Mouse (Mus musculus) limb, embryonic 12.5 days (tissue): ENCODE data around the gene Dkk2. TPM values are rescaled to one million over a fixed set of nuclear protein-coding genes. Genes with fewer than 3 reads are reported as not detected.
A peak's percentile ranks its signal among the peaks of the same experiment; 100 is the strongest.
"Not testable (repeated sequence)": the region's sequence is repeated elsewhere in the genome, so short reads cannot be mapped to it uniquely, and the experiment has no call there.

Experiments used
- ATAC-seq: fragments of 200-750 bp; cut with Nextera tagmentation; 2 replicates; pipeline ENCODE4 v1.8.0; 2017; ENCODE audit warnings: low read depth, moderate TSS enrichment; ENCODE audit not compliant: insufficient number of reproducible peaks, insufficient read depth, low FRiP score, low TSS enrichment
- H3K27ac ChIP-seq: fragments of 300-500 bp; sonication (generic); 2 replicates; pipeline ENCODE4 v1.5.1; 2016; ENCODE audit warnings: mild to moderate bottlenecking, moderate library complexity
- H3K27me3 ChIP-seq: fragments of 300-500 bp; sonication (generic); 2 replicates; pipeline ENCODE4 v1.6.1; 2016; ENCODE audit warnings: mild to moderate bottlenecking, moderate library complexity
- H3K36me3 ChIP-seq: fragments of 300-500 bp; sonication (generic); 2 replicates; pipeline ENCODE4 v1.6.1; 2016; ENCODE audit warnings: mild to moderate bottlenecking, moderate library complexity
- H3K4me1 ChIP-seq: fragments of 300-500 bp; sonication (generic); replicated peaks from 2 replicates; pipeline ENCODE4 v1.6.1; 2016
- H3K4me2 ChIP-seq: fragments of 300-500 bp; sonication (generic); 2 replicates; pipeline ENCODE4 v1.6.1; 2016; ENCODE audit warnings: mild to moderate bottlenecking, moderate library complexity
- H3K4me3 ChIP-seq: fragments of 300-500 bp; sonication (generic); replicated peaks from 2 replicates; pipeline ENCODE4 v1.5.1; 2016; ENCODE audit warnings: mild to moderate bottlenecking
- H3K9ac ChIP-seq: fragments of 300-500 bp; sonication (generic); replicated peaks from 2 replicates; pipeline ENCODE4 v1.6.1; 2016; ENCODE audit warnings: mild to moderate bottlenecking, moderate library complexity
- H3K9me3 ChIP-seq: fragments of 300-500 bp; sonication (generic); 2 replicates; pipeline ENCODE4 v1.6.1; 2016; ENCODE audit warnings: mild to moderate bottlenecking, moderate library complexity
- WGBS: fragments of 180-500 bp; shearing (Covaris S2); methylation state at CpG from one replicate; pipeline ENCODE4 v1.1.7; 2016; 5-methylcytosine and 5-hydroxymethylcytosine counted together
- polyA plus RNA-seq: library from polyadenylated mRNA; unstranded; fragments of >200 nt; fragmentation: Nextera tagmentation; extraction: Ambion mirVana; gene quantifications from 2 replicates; pipeline ENCODE4 v1.2.1, GENCODE M21; 2016

Gene Dkk2
- 30.4 and 33.4 TPM in 2 replicates for polyA plus RNA-seq

DNA sequence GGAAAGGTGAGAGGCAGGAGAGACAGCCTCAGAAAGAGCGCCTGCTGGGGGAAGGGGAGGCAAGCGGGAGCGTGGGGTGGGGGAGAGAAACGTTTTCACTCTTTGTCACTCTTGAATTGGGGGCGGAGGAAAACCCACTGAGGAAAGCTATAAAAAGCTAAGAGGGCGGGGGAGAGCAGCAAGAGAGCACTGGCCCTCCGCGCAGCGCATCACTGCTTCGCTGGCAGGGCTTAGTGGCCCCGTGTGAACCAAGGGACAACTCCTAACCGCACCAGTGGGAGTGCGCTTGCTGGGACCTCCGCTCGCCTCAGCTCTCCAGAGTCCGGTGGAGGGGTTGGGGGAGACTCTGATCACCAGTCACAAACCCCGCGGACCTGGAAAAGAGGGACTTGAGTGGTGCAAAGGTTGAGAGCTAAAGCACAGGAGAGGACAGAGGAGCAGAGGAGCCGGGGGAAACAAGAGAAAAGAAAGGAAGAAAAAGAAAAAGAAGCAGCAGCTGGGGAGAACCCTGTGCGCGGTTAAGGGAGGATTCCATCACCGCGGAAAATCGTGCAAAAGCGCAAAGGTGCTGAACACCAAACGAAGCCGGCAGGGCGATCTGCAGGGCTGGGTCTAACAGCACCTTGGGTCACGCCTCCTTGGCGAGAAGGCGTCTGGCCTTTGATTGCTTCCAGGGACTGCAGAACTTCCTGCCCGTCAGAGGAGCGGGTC, at the start of gene Dkk2:
Dkk2 (plus strand) TSS at position 181 of the 711 bp plus-strand sequence.
- ATAC-seq: peak; percentile 45
- no peaks in the 10 kb centered on the region for H3K36me3 ChIP-seq
- H3K9ac ChIP-seq: peak within 1 kb of the TSS; percentile 70
- peaks cover 13% of the 10 kb centered on the region for H3K27me3 ChIP-seq
- H3K4me3 ChIP-seq: peak within 1 kb of the TSS; percentile 59
- peaks cover 27% of the 10 kb centered on the region; the same call in 1 of the 2 replicates for H3K4me1 ChIP-seq
- peak within 1 kb of the TSS; percentile 85 for H3K27ac ChIP-seq
- H3K4me2 ChIP-seq: peak within 1 kb of the TSS; percentile 97
- WGBS: under 1% methylated on average over 33 of the region's 33 CpGs
- no peaks in the 10 kb centered on the region for H3K9me3 ChIP-seq

- Histone ChIP-seq H3K27ac (no peak overlapping the region), H3K9me3 (no peaks in the 10 kb centered on the region), H3K4me2 (no peak overlapping the region), H3K27me3 (no peaks in the 10 kb centered on the region), H3K9ac (no peak overlapping the region), H3K4me3 (no peak overlapping the region), H3K4me1 (peaks cover 8% of the 10 kb centered on the region), H3K36me3 (no peaks in the 10 kb centered on the region)
- WGBS: 86% methylated on average over 2 of the region's 2 CpGs
- ATAC-seq: no peak
These were observed 48.4 kb upstream of the Dkk2 start for GRCm38 (mm10) chr3:132036704-132037103.

GRCm38 (mm10) chr3:132037670-132038069, 47.4 kb upstream of the Dkk2 start:
- 58% methylated on average over 10 of the region's 10 CpGs for WGBS
- Histone ChIP-seq H3K9ac (no peak overlapping the region), H3K27ac (no peak overlapping the region), H3K4me3 (no peak overlapping the region), H3K4me1 (peaks cover 8% of the 10 kb centered on the region), H3K27me3 (no peaks in the 10 kb centered on the region), H3K36me3 (no peaks in the 10 kb centered on the region), H3K9me3 (no peaks in the 10 kb centered on the region), H3K4me2 (no peak overlapping the region)
- no peak for ATAC-seq

DNA sequence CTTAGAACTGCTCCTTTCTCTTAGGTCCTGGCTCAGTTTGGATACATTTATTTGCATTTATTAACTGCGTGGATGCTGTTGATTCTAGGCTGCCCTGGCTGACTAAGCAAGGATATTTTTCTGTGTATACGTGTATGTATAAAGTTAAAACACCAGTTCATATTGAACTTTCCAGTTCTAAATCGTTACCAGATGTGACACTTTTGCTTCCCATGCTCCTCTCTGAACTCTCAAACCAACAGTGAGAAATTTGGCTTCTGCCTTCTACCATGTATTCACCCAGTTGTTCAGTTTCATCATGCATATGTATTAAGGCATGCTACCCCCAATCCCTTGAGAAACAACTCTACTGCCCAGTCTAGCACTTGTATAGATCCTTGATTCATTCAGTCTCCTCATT, 45.0 kb upstream of the Dkk2 start:
- H3K9me3 ChIP-seq: no peaks in the 10 kb centered on the region
- H3K4me3 ChIP-seq: no peak overlapping the region
- no peak overlapping the region for H3K9ac ChIP-seq
- no peak for ATAC-seq
- no peak overlapping the region for H3K4me2 ChIP-seq
- 64% methylated on average over 3 of the region's 3 CpGs for WGBS
- no peaks in the 10 kb centered on the region for H3K27me3 ChIP-seq
- H3K36me3 ChIP-seq: no peaks in the 10 kb centered on the region
- peaks cover 3% of the 10 kb centered on the region; the same call in 1 of the 2 replicates for H3K4me1 ChIP-seq
- H3K27ac ChIP-seq: no peak overlapping the region

GRCm38 (mm10) chr3:132050884-132051457, 34.1 kb upstream of the Dkk2 start:
- H3K9ac ChIP-seq: no peak overlapping the region
- H3K9me3 ChIP-seq: 0 out of 2 replicates have a peak, but pooled peaks cover 2% of the 10 kb centered on the region
- H3K27ac ChIP-seq: no peak overlapping the region
- H3K36me3 ChIP-seq: no peaks in the 10 kb centered on the region
- WGBS: 87% methylated on average over 8 of the region's 8 CpGs
- no peaks in the 10 kb centered on the region for H3K27me3 ChIP-seq
- no peak for ATAC-seq
- no peak overlapping the region for H3K4me2 ChIP-seq
- no peaks in the 10 kb centered on the region for H3K4me1 ChIP-seq
- H3K4me3 ChIP-seq: no peak overlapping the region

DNA sequence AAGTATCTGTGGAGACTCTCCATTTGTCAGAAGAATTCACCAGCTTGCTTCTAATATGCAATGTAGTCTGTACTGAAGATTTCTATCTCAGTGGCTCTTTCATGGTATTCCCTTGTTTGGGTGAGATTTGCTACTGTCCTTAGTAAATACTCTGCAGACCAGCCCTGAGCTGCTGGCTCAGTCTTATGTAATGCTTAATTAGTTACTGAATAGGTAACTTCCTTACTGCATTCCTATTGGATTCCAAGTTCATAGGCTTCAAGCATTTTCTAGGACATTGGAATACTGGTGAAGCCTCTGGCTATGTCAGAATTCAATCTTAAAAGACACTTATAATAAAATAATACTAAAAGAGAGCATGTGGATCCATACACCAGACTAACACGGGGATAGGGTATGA, 22.3 kb upstream of the Dkk2 start:
- not testable (repeated sequence) for H3K36me3 ChIP-seq, H3K4me2 ChIP-seq, H3K9me3 ChIP-seq, H3K4me1 ChIP-seq, H3K27me3 ChIP-seq, ATAC-seq, H3K9ac ChIP-seq, H3K4me3 ChIP-seq, H3K27ac ChIP-seq
- WGBS: 70% methylated on average over 1 of the region's 1 CpGs

DNA sequence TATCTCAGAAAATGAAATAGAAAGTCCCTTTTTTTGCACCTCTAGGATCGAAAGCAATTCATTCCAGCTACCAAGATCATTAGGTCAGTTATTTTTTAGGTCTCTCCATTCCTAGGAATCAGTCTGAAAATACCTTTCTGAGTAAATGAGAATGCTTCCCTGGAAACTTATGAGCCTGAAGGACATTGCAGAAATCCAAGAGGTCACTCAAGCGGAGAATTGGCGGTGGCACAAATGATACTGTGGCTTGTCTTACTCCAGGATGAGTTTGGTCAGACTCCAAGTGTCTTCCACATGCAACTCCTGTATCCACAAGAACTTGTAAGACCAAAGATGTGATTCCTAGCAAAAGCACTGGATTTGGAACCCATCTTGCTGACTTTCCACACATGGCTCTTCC, 21.7 kb upstream of the Dkk2 start:
- Histone ChIP-seq H3K27me3 (no peaks in the 10 kb centered on the region), H3K4me3 (no peak overlapping the region), H3K9me3 (no peaks in the 10 kb centered on the region), H3K36me3 (no peaks in the 10 kb centered on the region), H3K4me1 (no peaks in the 10 kb centered on the region), H3K4me2 (no peak overlapping the region), H3K9ac (no peak overlapping the region), H3K27ac (no peak overlapping the region)
- 97% methylated on average over 3 of the region's 3 CpGs for WGBS
- ATAC-seq: no peak

DNA sequence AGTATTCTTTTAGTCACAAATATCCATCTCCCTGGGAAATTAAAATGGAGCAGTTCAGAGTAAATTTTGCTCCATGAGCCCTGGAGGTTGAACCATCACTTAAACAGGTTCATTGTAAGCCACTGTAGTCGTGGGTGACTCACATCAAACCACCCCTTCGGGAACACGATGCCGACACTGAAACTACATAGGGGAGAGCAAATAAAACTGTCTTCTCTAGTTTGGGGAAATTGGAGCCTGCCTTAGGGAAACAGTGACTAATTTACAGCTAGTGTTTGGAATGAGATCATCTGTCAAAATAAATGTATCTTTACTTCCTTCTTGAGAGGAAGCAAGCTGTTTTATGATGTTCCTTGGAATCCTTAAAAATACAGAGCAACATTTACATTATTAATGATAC, 21.1 kb upstream of the Dkk2 start:
- no peaks in the 10 kb centered on the region for H3K27me3 ChIP-seq
- WGBS: 23% methylated on average over 4 of the region's 4 CpGs
- no peaks in the 10 kb centered on the region for H3K9me3 ChIP-seq
- no peak for ATAC-seq
- no peaks in the 10 kb centered on the region for H3K36me3 ChIP-seq
- H3K27ac ChIP-seq: no peak overlapping the region
- H3K4me1 ChIP-seq: no peaks in the 10 kb centered on the region
- no peak overlapping the region for H3K9ac ChIP-seq
- H3K4me2 ChIP-seq: no peak overlapping the region
- no peak overlapping the region for H3K4me3 ChIP-seq

DNA sequence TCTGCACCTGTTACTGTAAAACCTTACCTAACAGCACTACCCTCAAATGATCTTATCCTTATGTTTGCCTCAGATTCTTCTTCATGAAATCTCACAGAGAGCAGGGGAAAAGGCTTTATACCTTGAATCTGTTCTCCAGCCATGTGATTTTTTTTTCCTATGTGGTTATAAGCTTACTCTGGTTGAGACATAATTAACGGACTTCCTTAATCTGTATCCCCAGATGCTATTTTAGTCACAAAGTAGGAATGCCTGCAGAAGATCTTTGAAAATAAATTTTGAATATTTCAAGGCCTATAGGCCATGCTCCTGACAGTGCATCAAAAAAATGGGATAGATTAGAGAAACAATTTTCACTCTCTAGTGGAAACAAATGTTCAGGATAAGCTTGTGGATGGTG, 20.2 kb upstream of the Dkk2 start:
- ATAC-seq: no peak
- H3K4me2 ChIP-seq: no peak overlapping the region
- H3K9ac ChIP-seq: no peak overlapping the region
- no peak overlapping the region for H3K27ac ChIP-seq
- H3K4me3 ChIP-seq: no peak overlapping the region
- no peaks in the 10 kb centered on the region for H3K4me1 ChIP-seq
- no peaks in the 10 kb centered on the region for H3K9me3 ChIP-seq
- H3K36me3 ChIP-seq: no peaks in the 10 kb centered on the region
- WGBS: 73% methylated on average over 1 of the region's 1 CpGs
- H3K27me3 ChIP-seq: no peaks in the 10 kb centered on the region

DNA sequence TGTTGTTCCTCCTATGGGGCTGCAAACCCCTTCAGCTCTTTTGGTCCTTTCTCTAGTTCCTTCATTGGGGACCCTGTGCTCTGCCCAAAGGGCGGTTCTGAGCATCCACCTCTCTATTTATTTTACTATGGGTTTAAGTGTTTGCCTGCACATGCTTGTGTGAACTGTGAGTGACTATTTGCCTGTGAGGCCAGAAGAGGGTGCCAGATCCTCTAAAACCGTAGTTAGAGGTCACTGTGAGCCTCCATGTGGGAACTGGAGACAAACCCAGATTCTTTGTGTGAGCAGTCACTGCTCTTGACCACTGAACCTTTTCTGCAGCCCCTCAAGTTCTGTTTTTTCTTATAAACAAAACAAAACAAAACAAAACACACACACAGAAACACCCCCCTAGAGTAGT, 14.1 kb upstream of the Dkk2 start:
- 44% methylated on average over 2 of the region's 2 CpGs for WGBS
- Histone ChIP-seq H3K4me3 (no peak overlapping the region), H3K36me3 (no peaks in the 10 kb centered on the region), H3K4me2 (no peak overlapping the region), H3K4me1 (no peaks in the 10 kb centered on the region), H3K27ac (no peak overlapping the region), H3K9ac (no peak overlapping the region), H3K27me3 (no peaks in the 10 kb centered on the region), H3K9me3 (no peaks in the 10 kb centered on the region)
- no peak for ATAC-seq

DNA sequence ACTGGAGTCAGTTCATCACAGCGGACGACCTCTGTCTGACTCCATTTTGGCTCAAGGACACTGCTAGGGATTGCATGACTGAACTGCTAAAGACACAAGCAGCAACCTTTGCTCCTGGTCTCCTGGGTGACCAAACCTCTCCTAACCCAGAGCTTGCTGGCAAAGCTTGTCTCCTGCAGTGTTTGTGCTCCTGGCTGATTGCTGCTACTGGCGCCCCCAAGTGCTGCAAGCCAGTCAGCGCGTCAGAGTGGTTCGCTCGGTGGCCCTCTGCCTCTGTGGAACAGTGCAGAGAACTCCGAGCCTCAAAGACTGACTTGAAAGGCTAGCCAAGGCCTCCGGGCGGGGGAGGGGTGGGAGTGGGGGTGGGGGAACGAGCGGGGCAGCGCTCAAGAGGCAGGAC, 1.1 kb upstream of the Dkk2 start:
- Histone ChIP-seq H3K4me2 (peak overlapping the region; percentile 97), H3K4me1 (peaks cover 27% of the 10 kb centered on the region; the same call in 1 of the 2 replicates), H3K36me3 (no peaks in the 10 kb centered on the region), H3K27ac (peak overlapping the region; percentile 85), H3K9me3 (no peaks in the 10 kb centered on the region), H3K27me3 (peaks cover 13% of the 10 kb centered on the region), H3K9ac (peak overlapping the region; percentile 70), H3K4me3 (peak overlapping the region; percentile 59)
- peak; percentile 63; the same call in 1 of the 2 replicates for ATAC-seq
- 6% methylated on average over 11 of the region's 13 CpGs for WGBS
